Mouse (Mus musculus): ENCODE data around the gene Olfr63.
"Not testable (repeated sequence)": the region's sequence is repeated elsewhere in the genome, so short reads cannot be mapped to it uniquely, and the experiment has no call there.

Gene Olfr63

DNA sequence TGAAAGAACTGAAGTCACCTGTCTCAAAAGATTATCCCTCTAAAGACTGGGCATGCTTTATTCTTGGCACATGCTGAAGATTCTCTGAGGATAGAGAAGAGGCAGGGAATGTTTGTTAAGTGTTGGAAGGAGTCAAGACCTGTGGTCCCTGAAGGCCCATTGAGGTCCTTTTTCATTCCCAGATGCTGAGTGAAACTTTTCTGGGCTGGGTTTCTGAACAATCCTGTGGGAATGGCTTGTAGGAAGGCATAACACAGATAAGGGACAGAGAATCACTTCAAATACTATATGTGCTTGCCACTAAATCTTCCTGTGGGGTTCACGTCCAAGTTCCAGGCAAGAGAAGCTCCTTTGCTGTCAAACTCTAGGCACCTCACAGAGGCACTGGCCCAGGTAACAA lies at the start of gene Olfr63:
TSS of gene Olfr63 (plus strand) at position 301 of the 400 bp plus-strand sequence.
- DNase-seq (ENCODE audit: low read depth, low spot score), result no peak

DNA sequence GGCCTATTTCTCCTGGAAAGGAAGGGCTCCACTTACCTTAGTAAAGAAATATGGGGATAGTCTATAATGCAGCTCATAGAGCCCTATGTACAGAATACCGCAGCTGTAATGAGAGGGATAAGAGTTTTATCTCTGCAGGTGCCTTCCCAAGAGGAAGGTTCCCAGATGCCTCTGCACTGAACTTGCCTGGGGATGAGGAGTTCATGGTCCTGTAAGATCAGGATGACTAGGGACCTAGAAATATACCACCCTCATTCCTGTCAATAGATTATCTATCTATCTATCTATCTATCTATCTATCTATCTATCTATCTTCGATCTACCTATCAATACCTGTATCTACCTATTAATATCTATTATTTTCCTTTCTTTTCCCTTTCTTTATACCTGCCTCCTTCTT lies 42.9 kb upstream of the Olfr63 start, which contains the start of gene Olfr1564:
TSS of gene Olfr1564 (minus strand) at position 101 of the 400 bp plus-strand sequence.
- no peak for DNase-seq (ENCODE audit: low read depth, low spot score)

DNA sequence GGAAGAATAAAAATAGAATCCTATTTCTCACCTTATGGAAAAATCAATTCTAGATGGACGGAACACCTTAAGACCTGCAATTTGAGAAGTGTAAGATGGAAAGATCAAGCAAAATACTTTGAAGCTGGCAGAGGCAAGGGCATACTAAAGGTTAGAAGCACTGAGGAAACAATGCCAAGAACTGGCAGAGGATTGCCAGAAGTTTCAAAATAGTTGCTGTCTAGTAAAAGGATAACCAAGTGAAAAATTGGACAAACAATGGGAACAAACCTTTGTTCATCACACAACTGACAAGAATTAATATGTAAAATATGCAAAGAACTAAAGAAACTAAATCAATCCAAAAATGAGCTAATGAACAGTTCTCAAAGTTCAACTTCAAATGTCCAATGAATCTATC lies 27.8 kb upstream of the Olfr63 start:
- DNase-seq (ENCODE audit: low read depth, low spot score), result not testable (repeated sequence)

DNA sequence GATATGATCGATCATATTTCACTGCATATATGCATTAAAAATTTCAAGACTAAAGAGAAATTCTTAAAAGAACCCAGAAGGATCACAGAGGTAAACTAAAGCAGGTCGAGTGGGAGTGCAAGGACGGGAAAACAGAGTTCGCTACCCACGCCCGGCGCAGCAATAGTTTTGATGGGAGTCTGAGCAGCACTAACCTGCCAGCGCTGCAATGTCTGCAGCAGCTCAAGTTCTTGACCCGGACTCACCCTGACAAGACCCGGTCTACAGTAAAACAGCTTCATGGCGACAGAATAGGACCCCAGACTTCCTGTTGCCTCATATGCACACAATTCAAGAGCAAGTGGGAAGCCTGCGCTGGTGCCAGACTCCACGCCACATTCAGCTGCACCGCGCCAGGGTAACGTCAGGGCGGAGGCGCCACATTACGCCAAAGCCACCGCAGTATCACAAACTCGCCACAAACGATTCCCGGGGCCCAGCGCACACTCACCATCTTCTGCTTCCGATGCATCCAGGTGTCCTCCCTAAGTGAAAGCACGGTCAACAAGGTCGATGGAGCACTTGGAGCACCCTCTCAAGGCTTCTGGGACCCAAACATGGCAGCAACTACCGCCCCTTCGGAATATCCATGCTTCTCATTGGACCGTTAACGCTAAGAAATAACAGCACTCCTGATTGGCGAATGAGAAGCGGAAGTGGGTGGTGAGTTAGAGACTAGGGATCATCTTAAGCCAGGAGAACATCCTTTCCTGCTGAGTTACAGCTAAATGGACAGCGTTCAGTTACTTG lies 9.8 kb upstream of the Olfr63 start, which contains the start of gene Zfp955a:
TSS of gene Zfp955a (minus strand) at position 616 of the 789 bp plus-strand sequence.
- DNase-seq (ENCODE audit: low read depth, low spot score), result not testable (repeated sequence)

DNA sequence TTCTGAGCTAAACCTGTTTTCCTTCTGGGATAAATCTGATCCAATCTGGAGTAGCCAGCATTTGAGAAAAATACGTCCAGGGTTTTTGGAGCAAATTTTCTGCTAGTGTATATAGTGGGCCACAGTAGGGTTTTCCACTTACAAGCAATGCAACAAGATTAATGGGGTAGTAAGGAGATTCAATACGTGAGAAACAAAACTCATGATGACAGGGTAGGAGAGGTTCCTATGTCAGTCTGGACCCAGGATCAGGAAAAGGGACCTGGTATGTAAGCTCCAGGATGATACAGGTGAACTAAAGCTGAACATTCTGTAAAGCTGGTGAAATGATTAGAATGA lies 9.2 kb upstream of the Olfr63 start:
- DNase-seq (ENCODE audit: low read depth, low spot score), result not testable (repeated sequence)

DNA sequence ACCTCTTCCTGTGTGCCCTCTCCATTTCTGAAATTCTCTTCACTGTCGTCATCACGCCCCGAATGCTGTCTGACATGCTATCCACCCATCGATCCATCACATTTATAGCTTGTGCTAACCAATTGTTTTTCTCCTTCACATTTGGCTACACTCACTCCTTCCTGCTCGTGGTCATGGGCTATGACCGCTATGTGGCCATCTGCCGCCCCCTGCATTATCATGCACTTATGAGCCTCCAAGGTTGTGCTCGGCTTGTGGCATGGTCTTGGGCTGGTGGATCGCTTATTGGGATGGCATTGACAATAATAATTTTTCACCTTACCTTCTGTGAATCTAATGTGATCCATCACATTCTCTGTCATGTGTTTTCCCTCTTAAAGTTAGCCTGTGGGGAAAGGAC lies 4.4 kb downstream of the Olfr63 start:
- no peak for DNase-seq (ENCODE audit: low read depth, low spot score)

DNA sequence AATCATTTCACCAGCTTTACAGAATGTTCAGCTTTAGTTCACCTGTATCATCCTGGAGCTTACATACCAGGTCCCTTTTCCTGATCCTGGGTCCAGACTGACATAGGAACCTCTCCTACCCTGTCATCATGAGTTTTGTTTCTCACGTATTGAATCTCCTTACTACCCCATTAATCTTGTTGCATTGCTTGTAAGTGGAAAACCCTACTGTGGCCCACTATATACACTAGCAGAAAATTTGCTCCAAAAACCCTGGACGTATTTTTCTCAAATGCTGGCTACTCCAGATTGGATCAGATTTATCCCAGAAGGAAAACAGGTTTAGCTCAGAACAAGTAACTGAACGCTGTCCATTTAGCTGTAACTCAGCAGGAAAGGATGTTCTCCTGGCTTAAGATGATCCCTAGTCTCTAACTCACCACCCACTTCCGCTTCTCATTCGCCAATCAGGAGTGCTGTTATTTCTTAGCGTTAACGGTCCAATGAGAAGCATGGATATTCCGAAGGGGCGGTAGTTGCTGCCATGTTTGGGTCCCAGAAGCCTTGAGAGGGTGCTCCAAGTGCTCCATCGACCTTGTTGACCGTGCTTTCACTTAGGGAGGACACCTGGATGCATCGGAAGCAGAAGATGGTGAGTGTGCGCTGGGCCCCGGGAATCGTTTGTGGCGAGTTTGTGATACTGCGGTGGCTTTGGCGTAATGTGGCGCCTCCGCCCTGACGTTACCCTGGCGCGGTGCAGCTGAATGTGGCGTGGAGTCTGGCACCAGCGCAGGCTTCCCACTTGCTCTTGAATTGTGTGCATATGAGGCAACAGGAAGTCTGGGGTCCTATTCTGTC lies 24.8 kb downstream of the Olfr63 start, which contains the start of gene Zfp955b:
TSS of gene Zfp955b (plus strand) at position 506 of the 837 bp plus-strand sequence.
- DNase-seq (ENCODE audit: low read depth, low spot score), result not testable (repeated sequence)

DNA sequence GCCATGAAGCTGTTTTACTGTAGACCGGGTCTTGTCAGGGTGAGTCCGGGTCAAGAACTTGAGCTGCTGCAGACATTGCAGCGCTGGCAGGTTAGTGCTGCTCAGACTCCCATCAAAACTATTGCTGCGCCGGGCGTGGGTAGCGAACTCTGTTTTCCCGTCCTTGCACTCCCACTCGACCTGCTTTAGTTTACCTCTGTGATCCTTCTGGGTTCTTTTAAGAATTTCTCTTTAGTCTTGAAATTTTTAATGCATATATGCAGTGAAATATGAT lies 25.3 kb downstream of the Olfr63 start:
- not testable (repeated sequence) for DNase-seq (ENCODE audit: low read depth, low spot score)
